Mouse (Mus musculus) lung, postnatal 0 days (tissue): Measurements from ENCODE around the gene Iqca.

ENCODE experiments used
- CTCF ChIP-seq: IDR thresholded peaks from 2 replicates; pipeline ENCODE4 v1.5.1; 2016; ENCODE audit warnings: antibody characterized with exemption, mild to moderate bottlenecking
- EP300 ChIP-seq: IDR thresholded peaks from 2 replicates; pipeline ENCODE4 v1.6.1; 2016; ENCODE audit warnings: antibody characterized with exemption, mild to moderate bottlenecking, control low read depth

- no peak for TF ChIP-seq CTCF
- no peak for TF ChIP-seq EP300
Observed at GRCm38 (mm10) chr1:90060054-90060453, 93.1 kb downstream of the Iqca start.
